Mouse (Mus musculus): ENCODE results near the gene Nwd1.

DNA sequence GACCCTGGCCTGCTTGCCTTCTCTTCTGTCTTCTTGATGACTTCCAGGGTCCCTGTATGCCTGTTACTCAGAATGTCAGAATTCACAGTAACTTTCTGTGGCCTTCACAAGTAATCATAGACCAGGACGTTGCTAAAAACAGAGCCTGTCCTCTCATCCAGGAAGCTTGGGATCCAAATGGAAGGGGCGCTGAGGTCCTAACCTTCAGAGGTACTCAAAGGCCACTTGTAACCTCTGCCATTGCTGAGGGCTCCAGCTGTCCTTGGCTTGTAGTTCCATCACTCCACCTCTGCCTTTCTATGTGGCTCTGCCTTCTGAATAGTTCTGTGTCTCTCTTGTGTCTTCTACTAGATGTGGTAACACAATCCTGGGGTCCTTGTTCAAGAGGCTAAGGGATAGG lies 107.3 kb downstream of the Nwd1 start:
- no peak for TF ChIP-seq EP300 (optimal IDR thresholded peaks at IDR 0.05)
- TF ChIP-seq CTCF (IDR thresholded peaks at IDR 0.05; ENCODE audit: low read depth), result no peak

All from stomach, postnatal 0 days (tissue).